Mouse (Mus musculus) stomach, embryonic 15.5 days (tissue): Measurements from ENCODE around the gene Trappc5. TPM values are rescaled to one million over a fixed set of nuclear protein-coding genes. Genes with fewer than 3 reads are reported as not detected.

Experiments used
- ATAC-seq: fragments of 200-750 bp; cut with Nextera tagmentation; 2 replicates; pipeline ENCODE4 v1.8.0; 2017; ENCODE audit warnings: low read depth, moderate number of reproducible peaks, moderate TSS enrichment; ENCODE audit not compliant: insufficient read depth, low FRiP score
- H3K27ac ChIP-seq: fragments of 300-500 bp; sonication (generic); 2 replicates; pipeline ENCODE4 v1.5.1; 2015; ENCODE audit warnings: mild to moderate bottlenecking, inconsistent platforms
- H3K27me3 ChIP-seq: fragments of 300-500 bp; sonication (generic); replicated peaks from 2 replicates; pipeline ENCODE4 v1.6.1; 2015; ENCODE audit warnings: inconsistent platforms
- H3K36me3 ChIP-seq: fragments of 300-500 bp; sonication (generic); 2 replicates; pipeline ENCODE4 v1.6.1; 2015; ENCODE audit warnings: inconsistent platforms
- H3K4me1 ChIP-seq: fragments of 300-500 bp; sonication (generic); 2 replicates; pipeline ENCODE4 v1.6.1; 2015; ENCODE audit warnings: inconsistent platforms
- H3K4me2 ChIP-seq: fragments of 300-500 bp; sonication (generic); 2 replicates; pipeline ENCODE4 v1.6.1; 2015; ENCODE audit warnings: mild to moderate bottlenecking, inconsistent platforms
- H3K4me3 ChIP-seq: fragments of 300-500 bp; sonication (generic); replicated peaks from 2 replicates; pipeline ENCODE4 v1.5.1; 2015; ENCODE audit warnings: inconsistent platforms
- H3K9ac ChIP-seq: fragments of 300-500 bp; sonication (generic); 2 replicates; pipeline ENCODE4 v1.6.1; 2015; ENCODE audit warnings: inconsistent platforms
- H3K9me3 ChIP-seq: fragments of 300-500 bp; sonication (generic); 2 replicates; pipeline ENCODE4 v1.6.1; 2016; ENCODE audit warnings: inconsistent platforms
- WGBS: fragments of 180-500 bp; shearing (Covaris S2); methylation state at CpG from one replicate; pipeline ENCODE4 v1.1.7; 2015; 5-methylcytosine and 5-hydroxymethylcytosine counted together
- polyA plus RNA-seq: library from polyadenylated mRNA; unstranded; fragments of >200 nt; fragmentation: Nextera tagmentation; extraction: Ambion mirVana; gene quantifications from 2 replicates; pipeline ENCODE4 v1.2.1, GENCODE M21; 2015

Gene Trappc5
- polyA plus RNA-seq: 35.0 and 36.3 TPM in 2 replicates

- peak within 1 kb of the TSS; percentile 63 for H3K4me2 ChIP-seq
- peak within 1 kb of the TSS; percentile 96 for H3K27ac ChIP-seq
- peak; percentile 87 for ATAC-seq
- H3K9me3 ChIP-seq: no peaks in the 10 kb centered on the region
- H3K4me3 ChIP-seq: peak within 1 kb of the TSS; percentile 93
- H3K36me3 ChIP-seq: peaks cover 25% of the 10 kb centered on the region
- peaks cover 11% of the 10 kb centered on the region; the same call in 1 of the 2 replicates for H3K4me1 ChIP-seq
- H3K9ac ChIP-seq: peak within 1 kb of the TSS; percentile 86
- H3K27me3 ChIP-seq: no peaks in the 10 kb centered on the region
- WGBS: under 1% methylated on average over 61 of the region's 61 CpGs
Observed at GRCm38 (mm10) chr8:3676131-3676992, at the start of gene Trappc5. Gene Trappc5, plus strand, starts transcription at chr8:3676299.

DNA sequence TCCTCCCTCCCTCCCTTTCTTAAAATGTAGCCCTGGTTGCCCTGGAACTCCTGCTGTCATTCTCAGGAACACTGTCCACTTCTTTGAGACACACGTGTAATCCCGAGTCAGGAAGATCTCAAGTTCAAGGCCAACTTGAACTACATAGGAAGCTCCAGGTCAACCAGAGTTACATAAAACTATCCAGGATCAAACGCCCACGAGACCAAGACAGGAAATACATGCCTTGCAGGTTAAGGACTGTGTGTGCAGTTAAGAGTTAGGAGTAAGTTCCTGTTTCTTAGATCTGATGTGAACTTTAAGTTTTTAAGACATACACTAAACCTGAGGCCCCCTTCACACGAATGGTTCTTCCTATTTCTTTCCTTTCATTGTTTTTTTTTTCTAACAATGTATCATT is 49.1 kb upstream of the Trappc5 start:
- ATAC-seq: no peak
- no peak overlapping the region for H3K4me3 ChIP-seq
- no peak overlapping the region for H3K4me2 ChIP-seq
- no peak overlapping the region for H3K9ac ChIP-seq
- 56% methylated on average over 5 of the region's 5 CpGs for WGBS
- H3K27me3 ChIP-seq: 0 out of 2 replicates have a peak, but pooled peaks cover 6% of the 10 kb centered on the region
- no peaks in the 10 kb centered on the region for H3K36me3 ChIP-seq
- peaks cover 12% of the 10 kb centered on the region for H3K4me1 ChIP-seq
- no peak overlapping the region for H3K27ac ChIP-seq
- no peaks in the 10 kb centered on the region for H3K9me3 ChIP-seq

GRCm38 (mm10) chr8:3628014-3628413 is 48.1 kb upstream of the Trappc5 start:
- no peak overlapping the region for H3K4me3 ChIP-seq
- H3K4me2 ChIP-seq: no peak overlapping the region
- no peak overlapping the region for H3K9ac ChIP-seq
- H3K9me3 ChIP-seq: no peaks in the 10 kb centered on the region
- WGBS: 24% methylated on average over 5 of the region's 5 CpGs
- H3K4me1 ChIP-seq: peaks cover 11% of the 10 kb centered on the region
- H3K27ac ChIP-seq: no peak overlapping the region
- ATAC-seq: no peak
- H3K36me3 ChIP-seq: no peaks in the 10 kb centered on the region
- 0 out of 2 replicates have a peak, but pooled peaks cover 6% of the 10 kb centered on the region for H3K27me3 ChIP-seq

- WGBS: 6% methylated on average over 47 of the region's 47 CpGs
- H3K27ac ChIP-seq: no peak within 1 kb of the TSS
Observed at GRCm38 (mm10) chr8:3630647-3631477, 45.2 kb upstream of the Trappc5 start, which contains the start of gene Stxbp2. Gene Stxbp2, plus strand, starts transcription at chr8:3630955.

DNA sequence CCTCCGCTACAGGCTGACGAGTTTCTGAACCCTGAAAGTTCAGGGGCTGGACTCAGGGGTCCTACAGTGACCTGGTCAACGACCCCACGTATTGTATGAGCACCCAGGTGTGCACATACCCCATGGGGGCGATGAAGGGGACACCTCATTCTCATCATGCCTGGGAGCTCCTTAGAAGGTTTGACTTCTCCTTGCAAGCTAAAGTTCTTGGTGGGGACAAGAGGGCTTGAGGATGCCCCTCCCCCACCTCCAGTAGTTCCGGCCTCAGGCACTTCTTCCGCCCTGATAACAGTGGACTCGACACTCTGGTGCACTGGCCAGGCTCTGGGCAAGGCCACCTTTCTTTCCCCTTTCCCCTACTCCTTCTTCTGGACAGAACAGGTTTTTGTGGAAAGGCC is 44.6 kb upstream of the Trappc5 start:
- WGBS: 11% methylated on average over 8 of the region's 8 CpGs
- no peaks in the 10 kb centered on the region for H3K9me3 ChIP-seq
- peaks cover 11% of the 10 kb centered on the region for H3K4me1 ChIP-seq
- peak; percentile 38; the same call in 1 of the 2 replicates for ATAC-seq
- H3K36me3 ChIP-seq: peaks cover 14% of the 10 kb centered on the region; the same call in 1 of the 2 replicates
- peak overlapping the region; percentile 66 for H3K4me3 ChIP-seq
- H3K9ac ChIP-seq: peak overlapping the region; percentile 48; the same call in 1 of the 2 replicates
- H3K27me3 ChIP-seq: 0 out of 2 replicates have a peak, but pooled peaks cover 6% of the 10 kb centered on the region
- H3K4me2 ChIP-seq: peak overlapping the region; percentile 76
- H3K27ac ChIP-seq: no peak overlapping the region

More at GRCm38 (mm10) chr8:3630647-3631477, 45.2 kb upstream of the Trappc5 start, which contains the start of gene Stxbp2:
- Histone ChIP-seq H3K36me3 (peaks cover 12% of the 10 kb centered on the region; the same call in 1 of the 2 replicates), H3K27me3 (0 out of 2 replicates have a peak, but pooled peaks cover 6% of the 10 kb centered on the region), H3K9me3 (no peaks in the 10 kb centered on the region), H3K9ac (peak within 1 kb of the TSS; percentile 48; the same call in 1 of the 2 replicates), H3K4me2 (peak within 1 kb of the TSS; percentile 76), H3K4me3 (peak within 1 kb of the TSS; percentile 66), H3K4me1 (peaks cover 11% of the 10 kb centered on the region)
- ATAC-seq: peak; percentile 88

DNA sequence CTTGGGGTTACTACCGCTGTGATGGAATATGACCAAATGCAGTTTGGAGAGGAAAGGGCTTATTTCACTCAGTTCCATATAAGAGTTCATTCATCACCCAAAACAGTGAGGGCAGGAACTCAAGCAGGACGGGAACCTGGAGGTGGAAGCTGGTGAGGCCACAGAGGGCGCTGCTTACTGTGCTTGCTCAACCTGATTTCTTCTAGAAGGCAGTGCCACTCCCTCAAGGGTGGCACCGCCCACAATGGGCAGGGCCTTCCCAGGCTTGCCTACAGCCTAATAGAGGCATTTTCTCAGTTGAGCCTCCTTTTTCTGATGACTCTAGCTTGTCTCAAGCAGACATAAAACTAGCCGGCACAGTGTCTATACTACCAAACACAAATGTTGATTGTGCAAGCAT is 30.3 kb upstream of the Trappc5 start:
- H3K27ac ChIP-seq: no peak overlapping the region
- H3K4me3 ChIP-seq: no peak overlapping the region
- H3K9me3 ChIP-seq: no peaks in the 10 kb centered on the region
- H3K9ac ChIP-seq: no peak overlapping the region
- H3K36me3 ChIP-seq: no peaks in the 10 kb centered on the region
- ATAC-seq: peak; percentile 80
- H3K4me1 ChIP-seq: no peaks in the 10 kb centered on the region
- H3K4me2 ChIP-seq: no peak overlapping the region
- H3K27me3 ChIP-seq: no peaks in the 10 kb centered on the region
- WGBS: 23% methylated on average over 5 of the region's 5 CpGs

- Histone ChIP-seq H3K27ac (no peak overlapping the region), H3K9ac (no peak overlapping the region), H3K9me3 (no peaks in the 10 kb centered on the region), H3K36me3 (no peaks in the 10 kb centered on the region), H3K27me3 (no peaks in the 10 kb centered on the region), H3K4me3 (no peak overlapping the region), H3K4me2 (no peak overlapping the region), H3K4me1 (no peaks in the 10 kb centered on the region)
- WGBS: 78% methylated on average over 6 of the region's 6 CpGs
- ATAC-seq: no peak
Observed at GRCm38 (mm10) chr8:3646824-3647531, 29.1 kb upstream of the Trappc5 start.

DNA sequence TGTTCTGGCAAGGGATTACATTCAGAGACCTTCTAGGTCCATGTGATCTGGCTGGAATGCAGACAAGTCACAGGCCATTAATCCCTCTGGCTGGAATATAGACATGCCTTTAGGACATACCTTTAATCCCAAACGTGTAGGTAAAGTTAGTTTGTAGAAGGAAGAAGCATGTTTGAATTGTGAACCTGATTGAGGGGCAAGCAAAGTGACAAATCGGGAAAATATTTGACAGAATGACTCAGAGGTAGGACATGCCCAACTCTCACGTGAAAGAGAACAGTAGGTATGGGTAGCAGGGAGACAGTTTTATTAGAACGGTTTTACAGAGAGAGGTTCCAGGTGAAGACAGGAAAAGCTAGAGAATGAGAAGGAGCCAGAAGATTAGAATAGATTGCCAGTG is 28.5 kb upstream of the Trappc5 start:
- ATAC-seq: no peak

DNA sequence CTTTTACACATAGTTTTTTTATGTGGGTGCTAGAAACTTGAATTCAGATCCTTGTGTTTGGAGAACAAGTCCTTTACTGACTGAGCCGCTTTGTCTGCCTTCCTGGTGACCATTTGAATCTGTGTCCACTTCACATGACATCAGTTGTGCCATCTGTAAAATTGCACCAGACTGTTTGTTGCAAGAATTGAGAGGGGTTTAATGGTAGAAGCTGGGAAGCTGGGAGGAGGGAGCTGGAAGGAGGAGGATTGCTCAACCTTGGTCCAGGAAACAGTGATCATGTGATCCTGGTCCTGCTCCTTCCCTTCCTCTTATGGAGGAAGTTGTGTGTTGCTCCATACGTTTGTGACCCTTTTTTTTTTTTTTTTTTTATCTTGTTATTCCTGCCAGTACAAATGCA is 27.8 kb upstream of the Trappc5 start:
- Histone ChIP-seq H3K4me1 (no peaks in the 10 kb centered on the region), H3K4me3 (no peak overlapping the region), H3K27ac (no peak overlapping the region), H3K27me3 (no peaks in the 10 kb centered on the region), H3K9me3 (no peaks in the 10 kb centered on the region), H3K36me3 (no peaks in the 10 kb centered on the region), H3K4me2 (no peak overlapping the region), H3K9ac (no peak overlapping the region)
- 69% methylated on average over 2 of the region's 2 CpGs for WGBS
- no peak for ATAC-seq

More for the DNA sequence above, 28.5 kb upstream of the Trappc5 start:
- H3K4me3 ChIP-seq: no peak overlapping the region
- 71% methylated on average over 4 of the region's 4 CpGs for WGBS
- no peaks in the 10 kb centered on the region for H3K27me3 ChIP-seq
- H3K4me2 ChIP-seq: no peak overlapping the region
- H3K9me3 ChIP-seq: no peaks in the 10 kb centered on the region
- H3K27ac ChIP-seq: no peak overlapping the region
- no peak overlapping the region for H3K9ac ChIP-seq
- H3K4me1 ChIP-seq: no peaks in the 10 kb centered on the region
- H3K36me3 ChIP-seq: no peaks in the 10 kb centered on the region

DNA sequence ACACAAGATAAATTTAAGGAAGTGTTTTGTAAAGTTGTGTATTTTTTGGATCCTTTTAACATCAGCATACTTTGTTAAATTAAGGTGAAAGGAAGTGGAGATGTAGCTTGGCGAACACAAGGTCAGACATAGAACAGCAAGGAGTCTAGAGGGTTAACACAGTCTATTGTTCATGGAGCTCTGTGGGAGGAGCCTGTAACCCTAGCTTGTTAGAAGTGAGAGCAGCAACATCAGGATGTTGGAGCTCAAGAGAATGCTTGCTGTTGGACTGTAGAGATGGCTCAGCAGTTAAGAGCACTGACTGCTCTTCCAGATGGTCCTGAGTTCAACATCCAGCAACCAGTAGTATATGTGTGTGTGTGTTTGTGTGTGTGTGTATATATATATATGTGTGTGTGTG is 27.1 kb upstream of the Trappc5 start:
- H3K4me1 ChIP-seq: no peaks in the 10 kb centered on the region
- H3K4me2 ChIP-seq: peak overlapping the region; percentile 6; the same call in 1 of the 2 replicates
- no peak overlapping the region for H3K4me3 ChIP-seq
- WGBS: 41% methylated on average over 1 of the region's 1 CpGs
- no peak for ATAC-seq
- no peak overlapping the region for H3K27ac ChIP-seq
- H3K27me3 ChIP-seq: no peaks in the 10 kb centered on the region
- no peaks in the 10 kb centered on the region for H3K9me3 ChIP-seq
- H3K36me3 ChIP-seq: no peaks in the 10 kb centered on the region
- no peak overlapping the region for H3K9ac ChIP-seq

DNA sequence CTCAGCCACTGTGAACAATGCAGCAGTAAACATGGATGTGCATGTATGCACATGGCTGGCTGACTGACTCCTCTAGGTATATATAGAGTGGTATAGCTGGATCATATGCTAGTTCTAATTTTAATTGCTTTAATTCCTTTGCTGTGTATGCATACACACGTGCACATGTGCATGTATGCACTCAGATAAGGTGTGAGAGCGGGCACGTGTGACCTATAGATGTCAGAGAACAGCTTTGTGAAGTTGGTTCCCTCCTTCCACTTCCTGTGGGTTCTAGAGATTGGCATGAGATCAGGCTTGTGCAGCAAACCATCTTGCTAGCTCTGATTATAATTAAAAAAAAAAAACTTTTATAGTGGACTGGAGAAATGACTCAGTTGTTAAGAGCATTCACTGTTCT is 23.3 kb upstream of the Trappc5 start:
- H3K4me2 ChIP-seq: no peak overlapping the region
- ATAC-seq: no peak
- H3K4me3 ChIP-seq: no peak overlapping the region
- H3K27ac ChIP-seq: no peak overlapping the region
- H3K27me3 ChIP-seq: no peaks in the 10 kb centered on the region
- WGBS: 64% methylated on average over 3 of the region's 3 CpGs
- H3K4me1 ChIP-seq: no peaks in the 10 kb centered on the region
- no peaks in the 10 kb centered on the region for H3K36me3 ChIP-seq
- H3K9me3 ChIP-seq: no peaks in the 10 kb centered on the region
- no peak overlapping the region for H3K9ac ChIP-seq
